Mouse (Mus musculus): ENCODE measurements around the gene Endov. TPM values are rescaled to one million over a fixed set of nuclear protein-coding genes. Genes with fewer than 3 reads are reported as not detected.

Endov gene
- polyA plus RNA-seq, 2 experiments: 4.3 to 5.1 TPM

DNA sequence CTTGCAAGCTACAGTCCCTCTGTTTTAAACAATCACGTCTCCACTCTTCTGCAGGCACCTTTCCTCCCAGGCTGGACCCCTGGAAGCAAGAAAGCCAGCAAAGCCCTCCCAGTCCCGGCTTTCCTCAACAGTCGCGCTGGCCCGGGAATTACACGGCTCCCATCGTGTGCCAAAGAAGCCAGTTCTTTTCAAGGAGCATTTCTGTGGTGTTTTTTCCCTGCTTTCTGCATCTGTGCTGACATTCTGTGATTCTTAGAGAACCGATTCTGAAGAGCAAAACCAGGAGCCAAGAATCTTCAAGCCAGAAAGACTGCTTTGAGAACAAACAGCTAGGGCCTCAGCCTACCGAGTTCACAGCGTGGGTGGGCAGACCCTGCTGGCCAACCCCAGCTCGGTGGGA lies 37.8 kb downstream of the Endov start:
- Histone ChIP-seq H3K36me3 (replicated peaks; ENCODE audit: control insufficient read depth, insufficient read depth, low read depth) (no peaks in the 10 kb centered on the region), H3K9me3 (ENCODE audit: control insufficient read depth, low read length) (no peaks in the 10 kb centered on the region), H3K27ac (no peak overlapping the region), H3K9ac (replicated peaks) (no peak overlapping the region), H3K4me3 (ENCODE audit: insufficient read depth in 1 of 2, low read depth in 2 of 2, low read length in 2 of 2) (no peak overlapping the region), H3K27me3 (ENCODE audit: control insufficient read depth, insufficient read depth, low read length) (no peaks in the 10 kb centered on the region), H3K4me1 (replicated peaks; ENCODE audit: control insufficient read depth in 2 of 2, insufficient read depth in 2 of 2, low read length in 1 of 2) (no peaks in the 10 kb centered on the region), H3K4me2 (ENCODE audit: low read depth) (no peak overlapping the region)
- ATAC-seq (ENCODE audit: insufficient read depth): no peak
- TF ChIP-seq EP300 (IDR thresholded peaks at IDR 0.05; ENCODE audit: low read depth) (no peak), CTCF (IDR thresholded peaks at IDR 0.05; ENCODE audit: low read depth) (no peak)
- DNase-seq (ENCODE audit: low read depth in 3 of 3, low spot score in 3 of 3): no peak
- 48% methylated on average over 11 of the region's 11 CpGs for WGBS (ENCODE audit: insufficient replicate concordance)

- H3K27ac ChIP-seq: no peak overlapping the region
- no peaks in the 10 kb centered on the region for H3K9me3 ChIP-seq (ENCODE audit: control insufficient read depth, low read length)
- WGBS (ENCODE audit: insufficient replicate concordance): 49% methylated on average over 8 of the region's 8 CpGs
- no peak overlapping the region for H3K4me3 ChIP-seq (ENCODE audit: insufficient read depth in 1 of 2, low read depth in 2 of 2, low read length in 2 of 2)
- DNase-seq (ENCODE audit: low read depth in 3 of 3, low spot score in 3 of 3) (no peak), ATAC-seq (ENCODE audit: insufficient read depth) (no peak)
- H3K4me2 ChIP-seq (ENCODE audit: low read depth): no peak overlapping the region
- no peak overlapping the region for H3K9ac ChIP-seq (replicated peaks)
- no peaks in the 10 kb centered on the region for H3K27me3 ChIP-seq (ENCODE audit: control insufficient read depth, insufficient read depth, low read length)
- no peaks in the 10 kb centered on the region for H3K4me1 ChIP-seq (replicated peaks; ENCODE audit: control insufficient read depth in 2 of 2, insufficient read depth in 2 of 2, low read length in 1 of 2)
- TF ChIP-seq CTCF (IDR thresholded peaks at IDR 0.05; ENCODE audit: low read depth) (no peak), EP300 (IDR thresholded peaks at IDR 0.05; ENCODE audit: low read depth) (no peak)
- H3K36me3 ChIP-seq (replicated peaks; ENCODE audit: control insufficient read depth, insufficient read depth, low read depth): no peaks in the 10 kb centered on the region
These were observed 41.3 kb downstream of the Endov start for GRCm38 (mm10) chr11:119532460-119532859.

DNA sequence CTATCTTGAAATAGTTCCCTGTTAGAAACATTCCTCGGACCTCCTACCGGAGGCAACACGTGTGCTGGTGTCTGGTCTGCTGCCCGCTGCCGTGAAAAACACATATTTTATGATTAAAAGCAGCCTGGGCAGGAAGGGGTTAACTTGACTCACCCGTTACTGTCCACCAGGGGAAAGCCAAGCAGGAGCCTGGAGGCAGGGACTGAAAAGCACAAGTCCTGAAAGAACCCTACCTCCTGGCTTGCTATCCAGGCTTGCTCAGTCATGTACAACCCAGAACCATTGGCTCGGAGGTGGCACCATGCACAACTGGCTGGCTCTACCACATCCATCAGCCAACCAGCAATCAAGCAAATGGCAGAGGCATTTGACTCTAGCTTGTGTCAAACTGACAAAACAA lies 42.6 kb downstream of the Endov start:
- WGBS (ENCODE audit: insufficient replicate concordance): 54% methylated on average over 7 of the region's 7 CpGs
- H3K27me3 ChIP-seq (ENCODE audit: control insufficient read depth, insufficient read depth, low read length): no peaks in the 10 kb centered on the region

DNA sequence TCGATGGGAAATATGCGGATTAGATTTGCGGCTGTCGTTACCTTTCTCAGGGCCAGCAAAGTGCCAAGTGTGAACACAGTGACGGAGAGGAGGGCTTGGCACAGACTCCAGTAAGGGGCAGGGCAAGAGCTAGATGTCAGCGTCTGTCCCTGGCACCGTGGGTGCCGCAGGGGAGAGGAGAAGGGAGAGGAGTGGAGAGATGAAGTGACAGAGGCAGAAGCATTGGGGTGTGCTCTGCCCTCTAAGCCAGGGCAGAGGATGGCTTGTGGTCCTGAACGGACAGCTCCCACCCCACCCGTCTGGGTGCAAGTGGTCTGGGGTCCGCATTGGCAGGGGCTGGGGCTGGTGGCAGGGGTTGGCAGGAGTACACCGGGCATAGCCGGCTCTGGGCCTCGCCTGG lies 48.8 kb downstream of the Endov start:
- Histone ChIP-seq H3K4me3 (ENCODE audit: insufficient read depth in 1 of 2, low read depth in 2 of 2, low read length in 2 of 2) (no peak overlapping the region), H3K36me3 (replicated peaks; ENCODE audit: control insufficient read depth, insufficient read depth, low read depth) (no peaks in the 10 kb centered on the region), H3K27me3 (ENCODE audit: control insufficient read depth, insufficient read depth, low read length) (peaks cover 11% of the 10 kb centered on the region), H3K4me2 (ENCODE audit: low read depth) (no peak overlapping the region), H3K9ac (replicated peaks) (no peak overlapping the region), H3K27ac (no peak overlapping the region), H3K4me1 (replicated peaks; ENCODE audit: control insufficient read depth in 2 of 2, insufficient read depth in 2 of 2, low read length in 1 of 2) (no peaks in the 10 kb centered on the region), H3K9me3 (ENCODE audit: control insufficient read depth, low read length) (no peaks in the 10 kb centered on the region)
- 29% methylated on average over 14 of the region's 14 CpGs for WGBS (ENCODE audit: insufficient replicate concordance)
- no peak for TF ChIP-seq EP300 (IDR thresholded peaks at IDR 0.05; ENCODE audit: low read depth)
- no peak for TF ChIP-seq CTCF (IDR thresholded peaks at IDR 0.05; ENCODE audit: low read depth)
- no peak for ATAC-seq (ENCODE audit: insufficient read depth)
- no peak for DNase-seq (ENCODE audit: low read depth in 3 of 3, low spot score in 3 of 3)

More for the DNA sequence above, 42.6 kb downstream of the Endov start:
- H3K9me3 ChIP-seq (ENCODE audit: control insufficient read depth, low read length): no peaks in the 10 kb centered on the region
- no peak overlapping the region for H3K4me2 ChIP-seq (ENCODE audit: low read depth)
- no peak for DNase-seq (ENCODE audit: low read depth in 3 of 3, low spot score in 3 of 3)
- no peak for TF ChIP-seq EP300 (IDR thresholded peaks at IDR 0.05; ENCODE audit: low read depth)
- TF ChIP-seq CTCF (IDR thresholded peaks at IDR 0.05; ENCODE audit: low read depth): no peak
- ATAC-seq (ENCODE audit: insufficient read depth): no peak
- H3K36me3 ChIP-seq (replicated peaks; ENCODE audit: control insufficient read depth, insufficient read depth, low read depth): no peaks in the 10 kb centered on the region
- H3K27ac ChIP-seq: no peak overlapping the region
- no peaks in the 10 kb centered on the region for H3K4me1 ChIP-seq (replicated peaks; ENCODE audit: control insufficient read depth in 2 of 2, insufficient read depth in 2 of 2, low read length in 1 of 2)
- H3K4me3 ChIP-seq (ENCODE audit: insufficient read depth in 1 of 2, low read depth in 2 of 2, low read length in 2 of 2): no peak overlapping the region
- no peak overlapping the region for H3K9ac ChIP-seq (replicated peaks)

DNA sequence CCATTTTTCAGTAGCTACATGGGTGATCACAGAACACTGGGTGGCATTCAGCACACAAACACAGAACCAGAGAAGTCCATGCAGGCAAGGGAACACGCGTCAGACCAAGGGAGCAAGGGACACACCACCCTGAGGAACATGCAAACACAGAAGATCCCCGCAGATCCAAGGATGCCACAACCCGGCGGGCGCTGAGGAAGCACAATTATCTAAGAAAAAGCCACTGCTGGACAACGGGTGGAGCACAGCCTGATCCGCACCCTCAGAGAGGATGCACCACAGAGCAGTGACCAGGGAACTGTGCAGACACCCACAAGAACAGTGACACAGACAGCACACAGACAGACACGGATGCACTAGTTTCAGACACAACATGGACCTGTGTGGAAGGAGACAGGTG lies 49.4 kb downstream of the Endov start:
- TF ChIP-seq EP300 (IDR thresholded peaks at IDR 0.05; ENCODE audit: low read depth) (no peak), CTCF (IDR thresholded peaks at IDR 0.05; ENCODE audit: low read depth) (no peak)
- Histone ChIP-seq H3K27ac (no peak overlapping the region), H3K4me1 (replicated peaks; ENCODE audit: control insufficient read depth in 2 of 2, insufficient read depth in 2 of 2, low read length in 1 of 2) (no peaks in the 10 kb centered on the region), H3K9ac (replicated peaks) (no peak overlapping the region), H3K27me3 (ENCODE audit: control insufficient read depth, insufficient read depth, low read length) (peaks cover 17% of the 10 kb centered on the region), H3K36me3 (replicated peaks; ENCODE audit: control insufficient read depth, insufficient read depth, low read depth) (no peaks in the 10 kb centered on the region), H3K4me2 (ENCODE audit: low read depth) (no peak overlapping the region), H3K4me3 (ENCODE audit: insufficient read depth in 1 of 2, low read depth in 2 of 2, low read length in 2 of 2) (no peak overlapping the region), H3K9me3 (ENCODE audit: control insufficient read depth, low read length) (no peaks in the 10 kb centered on the region)
- no peak for DNase-seq (ENCODE audit: low read depth in 3 of 3, low spot score in 3 of 3)
- 56% methylated on average over 9 of the region's 9 CpGs for WGBS (ENCODE audit: insufficient replicate concordance)
- no peak for ATAC-seq (ENCODE audit: insufficient read depth)

All from liver, embryonic 14.5 days (tissue).